27 mouse cellular contexts compared by ENCODE assay signal in the genomic region with DNA sequence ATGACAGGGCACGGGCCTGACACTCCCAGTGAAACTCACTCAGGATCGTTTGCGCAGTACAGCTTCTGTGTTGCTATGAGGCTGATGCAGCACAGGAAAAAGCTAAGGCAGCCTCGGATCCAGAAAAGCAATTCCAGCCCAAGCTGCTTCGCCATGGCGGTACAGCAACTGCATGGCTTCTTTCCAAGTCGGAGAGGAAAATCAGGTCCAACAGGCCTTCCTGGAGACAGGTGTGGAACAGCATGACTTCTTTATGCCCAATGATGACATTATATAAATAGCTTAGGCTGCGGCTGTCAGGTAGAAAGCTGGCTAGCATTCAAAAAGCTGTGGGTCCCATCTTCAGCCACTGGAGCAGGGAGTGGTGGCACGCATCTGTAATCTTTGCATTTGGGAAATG.
A peak's percentile ranks its signal among the peaks of the same experiment; 100 is the strongest.
DNase-seq lines count a peak whose midpoint lies in the region; ATAC-seq and TF ChIP-seq lines count a peak whose summit lies in the region.
"Had no signal": no experiment of that assay in that cellular context is flagged by ENCODE, and none has a peak within 500 bp of the region (broad histone marks: within the 10 kb centered on the region; RNA-seq: fewer than 3 reads in every experiment).

No protein-coding gene starts in this region.

- TF ChIP-seq EP300 in stomach, postnatal 0 days (optimal IDR thresholded peaks at IDR 0.05), result peak; percentile 48

- H3K27ac ChIP-seq in embryonic facial prominence, embryonic 14.5 days (replicated peaks; ENCODE audit: low read depth, low read length), result no peak overlapping the region
- no peak overlapping the region for H3K27ac ChIP-seq in embryonic facial prominence, embryonic 10.5 days (replicated peaks)
- 0 out of 2 replicates have a peak overlapping the region, but pooled peaks have one; percentile 45 for H3K27ac ChIP-seq in stomach, postnatal 0 days (replicated peaks)
- H3K27ac ChIP-seq: embryonic facial prominence, embryonic 13.5 days; forebrain, embryonic 13.5 days; gastrocnemius, adult 2 months; heart, embryonic 15.5 days; hindbrain, embryonic 10.5 days; hindbrain, embryonic 13.5 days; intestine, embryonic 15.5 days had no signal

- peak; percentile 63 for DNase-seq in embryonic facial prominence, embryonic 14.5 days (ENCODE audit: low spot score)
- no peak for DNase-seq in embryonic facial prominence, embryonic 10.5 days (ENCODE audit: low spot score)
- DNase-seq in urinary bladder, postnatal 25 days (ENCODE audit: low spot score), result peak; percentile 39
- no peak for DNase-seq in urinary bladder, postnatal 10 days (ENCODE audit: low spot score)
- DNase-seq in stomach, postnatal 0 days (ENCODE audit: low spot score), result peak; percentile 34
- no peak for DNase-seq in cerebellum, adult 11-12 months
- DNase-seq: adrenal gland, adult 8-10 months; adrenal gland, postnatal 25 days; cerebellum, adult 2 months; cerebellum, adult 9-11 months; cerebellum, postnatal 25 days; forebrain, postnatal 0 days; gastrocnemius, adult 2 months; gastrocnemius, postnatal 14 days; heart, adult 18-20 months; heart, postnatal 10 days; heart, postnatal 36 days had no signal

- TF ChIP-seq CTCF in stomach, postnatal 0 days (IDR thresholded peaks at IDR 0.05; ENCODE audit: low read depth), result no peak

- ATAC-seq in embryonic facial prominence, embryonic 14.5 days (ENCODE audit: low read depth), result no peak
- no peak; the same call in 1 of the 2 replicates for ATAC-seq in stomach, postnatal 0 days (ENCODE audit: low FRiP score, low TSS enrichment)
- ATAC-seq: activated CD4-positive, CD25-positive, alpha-beta regulatory T cell, adult 4 months; forebrain, embryonic 13.5 days; forebrain, postnatal 0 days; hindbrain, embryonic 16.5 days; intestine, embryonic 15.5 days had no signal

- no peak overlapping the region for H3K4me2 ChIP-seq in embryonic facial prominence, embryonic 14.5 days (ENCODE audit: low read depth, low read length)
- no peak overlapping the region for H3K4me2 ChIP-seq in stomach, postnatal 0 days (replicated peaks; ENCODE audit: low read depth)
- H3K4me2 ChIP-seq: embryonic facial prominence, embryonic 13.5 days; forebrain, embryonic 13.5 days; heart, embryonic 12.5 days; heart, embryonic 15.5 days; hindbrain, embryonic 13.5 days; intestine, embryonic 15.5 days had no signal

- H3K4me1 ChIP-seq in embryonic facial prominence, embryonic 14.5 days (ENCODE audit: control insufficient read depth, insufficient read depth, low read length), result no peaks in the 10 kb centered on the region
- H3K4me1 ChIP-seq in embryonic facial prominence, embryonic 10.5 days, result no peaks in the 10 kb centered on the region
- H3K4me1 ChIP-seq in stomach, postnatal 0 days (replicated peaks; ENCODE audit: control insufficient read depth, insufficient read depth), result no peaks in the 10 kb centered on the region
- H3K4me1 ChIP-seq: embryonic facial prominence, embryonic 13.5 days; forebrain, embryonic 13.5 days; heart, embryonic 12.5 days; heart, embryonic 15.5 days; hindbrain, embryonic 10.5 days; hindbrain, embryonic 13.5 days; intestine, embryonic 15.5 days had no signal

- H3K36me3 ChIP-seq in embryonic facial prominence, embryonic 14.5 days (ENCODE audit: control insufficient read depth, insufficient read depth, low read length), result no peaks in the 10 kb centered on the region
- no peaks in the 10 kb centered on the region for H3K36me3 ChIP-seq in embryonic facial prominence, embryonic 10.5 days (replicated peaks)
- no peaks in the 10 kb centered on the region for H3K36me3 ChIP-seq in stomach, postnatal 0 days (ENCODE audit: control insufficient read depth, insufficient read depth, low read length)
- H3K36me3 ChIP-seq: embryonic facial prominence, embryonic 13.5 days; heart, embryonic 12.5 days; heart, embryonic 15.5 days; hindbrain, embryonic 10.5 days; hindbrain, embryonic 13.5 days; intestine, embryonic 15.5 days had no signal

- H3K27me3 ChIP-seq in embryonic facial prominence, embryonic 14.5 days (replicated peaks; ENCODE audit: control insufficient read depth, insufficient read depth, low read length), result no peaks in the 10 kb centered on the region
- H3K27me3 ChIP-seq in embryonic facial prominence, embryonic 10.5 days (replicated peaks; ENCODE audit: low read depth, poor library complexity, severe bottlenecking), result no peaks in the 10 kb centered on the region
- H3K27me3 ChIP-seq in stomach, postnatal 0 days (ENCODE audit: control insufficient read depth, insufficient read depth, low read length), result no peaks in the 10 kb centered on the region
- H3K27me3 ChIP-seq: embryonic facial prominence, embryonic 13.5 days; forebrain, embryonic 13.5 days; heart, embryonic 12.5 days; heart, embryonic 15.5 days; hindbrain, embryonic 13.5 days; intestine, embryonic 15.5 days had no signal

- 78% methylated on average over 9 of the region's 9 CpGs for WGBS in embryonic facial prominence, embryonic 14.5 days
- WGBS in embryonic facial prominence, embryonic 10.5 days, result 89% methylated on average over 9 of the region's 9 CpGs
- 75% methylated on average over 9 of the region's 9 CpGs for WGBS in stomach, postnatal 0 days

- no peaks in the 10 kb centered on the region for H3K9me3 ChIP-seq in embryonic facial prominence, embryonic 14.5 days (ENCODE audit: control insufficient read depth, low read length)
- no peaks in the 10 kb centered on the region for H3K9me3 ChIP-seq in embryonic facial prominence, embryonic 10.5 days
- no peaks in the 10 kb centered on the region for H3K9me3 ChIP-seq in stomach, postnatal 0 days (ENCODE audit: control insufficient read depth, low read length)
- H3K9me3 ChIP-seq: embryonic facial prominence, embryonic 13.5 days; forebrain, embryonic 13.5 days; heart, embryonic 12.5 days; heart, embryonic 15.5 days; hindbrain, embryonic 10.5 days; hindbrain, embryonic 13.5 days; intestine, embryonic 15.5 days had no signal

- no peak overlapping the region for H3K9ac ChIP-seq in embryonic facial prominence, embryonic 14.5 days (ENCODE audit: low read depth, low read length)
- no peak overlapping the region for H3K9ac ChIP-seq in stomach, postnatal 0 days (ENCODE audit: low read length)
- H3K9ac ChIP-seq: embryonic facial prominence, embryonic 13.5 days; forebrain, embryonic 13.5 days; forebrain, postnatal 0 days; heart, embryonic 12.5 days; heart, embryonic 15.5 days; hindbrain, embryonic 13.5 days; intestine, embryonic 15.5 days had no signal

- H3K4me3 ChIP-seq in embryonic facial prominence, embryonic 14.5 days (ENCODE audit: low read depth, low read length), result no peak overlapping the region
- no peak overlapping the region for H3K4me3 ChIP-seq in embryonic facial prominence, embryonic 10.5 days
- H3K4me3 ChIP-seq in stomach, postnatal 0 days (ENCODE audit: low read depth, low read length), result no peak overlapping the region
- H3K4me3 ChIP-seq: embryonic facial prominence, embryonic 13.5 days; erythroblast, embryonic 14.5 days; forebrain, embryonic 13.5 days; gastrocnemius, adult 2 months; heart, embryonic 12.5 days; heart, embryonic 15.5 days; hindbrain, embryonic 10.5 days; hindbrain, embryonic 13.5 days; intestine, embryonic 15.5 days had no signal

Comparison
In these comparisons a context has a peak if more than half of its experiments do, and no peak if none do; other contexts are left out.
1. DNase-seq: peak in embryonic facial prominence, embryonic 14.5 days (single experiment), urinary bladder, postnatal 25 days (single experiment) and stomach, postnatal 0 days (single experiment); none in embryonic facial prominence, embryonic 10.5 days (single experiment), urinary bladder, postnatal 10 days (single experiment) and cerebellum, adult 11-12 months (single experiment).